In the genomic region with DNA sequence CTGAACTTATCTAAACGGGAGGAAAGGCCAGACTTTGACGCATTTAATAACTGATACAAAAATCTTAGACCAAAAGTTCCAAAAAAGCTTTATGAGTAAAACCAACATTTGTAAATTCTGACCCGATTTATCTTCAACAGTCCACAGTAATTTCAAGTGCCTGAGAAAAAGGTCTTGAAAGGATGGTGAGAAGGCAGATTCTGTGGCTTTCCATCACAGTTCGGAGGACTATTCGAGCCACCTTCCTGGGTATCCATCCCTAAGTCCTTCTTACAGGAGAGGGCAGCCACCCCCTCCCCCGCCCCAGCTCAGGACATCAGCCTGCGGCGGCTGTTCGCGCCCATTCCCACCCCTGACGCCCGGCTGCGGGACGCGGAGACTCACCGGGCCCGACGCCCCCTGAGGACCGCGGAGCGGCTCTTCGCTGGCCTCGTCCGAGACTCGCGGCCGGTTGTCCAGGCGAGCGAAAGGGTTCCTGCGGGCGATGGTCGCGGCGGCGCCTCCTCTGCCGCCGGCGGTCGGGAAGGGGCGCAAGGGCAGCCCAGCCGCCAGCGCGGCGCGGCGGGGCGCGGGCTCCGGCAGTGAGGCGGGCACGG, we compare ENCODE assay signal across 8 mouse cellular contexts. TPM values are rescaled to one million over a fixed set of nuclear protein-coding genes. Genes with fewer than 3 reads are reported as not detected.
DNase-seq lines count a peak whose midpoint lies in the region; ATAC-seq and TF ChIP-seq lines count a peak whose summit lies in the region.

No protein-coding gene starts in this region.

- H3K4me1 ChIP-seq in lung, adult 2 months (ENCODE audit: control insufficient read depth, insufficient read depth, low read length): peaks cover 5% of the 10 kb centered on the region
- peaks cover 13% of the 10 kb centered on the region for H3K4me1 ChIP-seq in embryonic facial prominence, embryonic 15.5 days
- H3K4me1 ChIP-seq in limb, embryonic 12.5 days (replicated peaks): peaks cover 19% of the 10 kb centered on the region

- TF ChIP-seq POLR2A in lung, adult 2 months (IDR thresholded peaks at IDR 0.05; ENCODE audit: borderline replicate concordance, extremely low read depth, low read depth, low read length): no peak

- H3K27me3 ChIP-seq in embryonic facial prominence, embryonic 15.5 days: no peaks in the 10 kb centered on the region
- no peaks in the 10 kb centered on the region for H3K27me3 ChIP-seq in limb, embryonic 12.5 days

- H3K4me2 ChIP-seq in embryonic facial prominence, embryonic 15.5 days (replicated peaks): peak overlapping the region; percentile 92
- H3K4me2 ChIP-seq in limb, embryonic 12.5 days: peak overlapping the region; percentile 77

- H3K27ac ChIP-seq in embryonic facial prominence, embryonic 15.5 days (replicated peaks): peak overlapping the region; percentile 58; the same call in 1 of the 2 replicates
- H3K27ac ChIP-seq in limb, embryonic 12.5 days: peak overlapping the region; percentile 82

- no peaks in the 10 kb centered on the region for H3K9me3 ChIP-seq in embryonic facial prominence, embryonic 15.5 days (replicated peaks)
- no peaks in the 10 kb centered on the region for H3K9me3 ChIP-seq in limb, embryonic 12.5 days

- DNase-seq in lung, adult 2 months: no peak
- no peak for DNase-seq in lung, postnatal 14 days
- peak; percentile 5 for DNase-seq in retina, postnatal 7 days (ENCODE audit: low read depth, low spot score)
- DNase-seq in left cerebral cortex, adult 11 months (ENCODE audit: low spot score): no peak
- no peak for DNase-seq in adrenal gland, postnatal 36 days
- no peak for DNase-seq in left cerebral cortex, postnatal 25 days (ENCODE audit: low spot score in 2 of 2)

- peak; percentile 39; the same call in 1 of the 2 replicates for ATAC-seq in embryonic facial prominence, embryonic 15.5 days (ENCODE audit: insufficient number of reproducible peaks, low FRiP score, low TSS enrichment, low read depth)
- ATAC-seq in limb, embryonic 12.5 days (ENCODE audit: insufficient number of reproducible peaks, insufficient read depth, low FRiP score, low TSS enrichment, low read depth): peak; percentile 54

- peak overlapping the region; percentile 95 for H3K9ac ChIP-seq in embryonic facial prominence, embryonic 15.5 days
- H3K9ac ChIP-seq in limb, embryonic 12.5 days (replicated peaks): peak overlapping the region; percentile 94

- H3K4me3 ChIP-seq in lung, adult 2 months (replicated peaks; ENCODE audit: extremely low read depth, low read depth, low read length): peak overlapping the region; percentile 55
- peak overlapping the region; percentile 93 for H3K4me3 ChIP-seq in embryonic facial prominence, embryonic 15.5 days (replicated peaks)
- peak overlapping the region; percentile 89 for H3K4me3 ChIP-seq in limb, embryonic 12.5 days (replicated peaks)

- WGBS in lung, adult 2 months: 2% methylated on average over 51 of the region's 51 CpGs
- WGBS in embryonic facial prominence, embryonic 15.5 days: 1% methylated on average over 50 of the region's 51 CpGs
- WGBS in limb, embryonic 12.5 days: 1% methylated on average over 48 of the region's 51 CpGs

- intact Hi-C loops in left cerebral cortex, postnatal 25 days (cut with DNase I): no loop called here

- H3K36me3 ChIP-seq in embryonic facial prominence, embryonic 15.5 days: peaks cover 23% of the 10 kb centered on the region; the same call in 1 of the 2 replicates
- peaks cover 33% of the 10 kb centered on the region for H3K36me3 ChIP-seq in limb, embryonic 12.5 days

- TF ChIP-seq CTCF in lung, adult 2 months (IDR thresholded peaks at IDR 0.05; ENCODE audit: insufficient read depth, low read length): no peak

RNA-seq across cellular contexts. Expression of a gene that starts 0.4 kb away (rescaled TPM):
- 5.5 and 6.6 TPM in 2 replicates for polyA plus RNA-seq in lung, adult 2 months (2012; rRNA removed)
- 18.2 and 19.0 TPM in 2 replicates for polyA plus RNA-seq in embryonic facial prominence, embryonic 15.5 days (2015; fragmentation: Nextera tagmentation; extraction: Ambion mirVana)
- 36.2 and 38.5 TPM in 2 replicates for polyA plus RNA-seq in limb, embryonic 12.5 days (2016; fragmentation: Nextera tagmentation; extraction: Ambion mirVana)
- total RNA-seq in adrenal gland, postnatal 36 days (2021): 1 to 10 TPM; 5.3 to 5.4 TPM
- 10 to 100 TPM; 27.4 to 28.8 TPM for total RNA-seq in left cerebral cortex, postnatal 25 days (2021)

RNA-seq across cellular contexts. Expression of a gene that starts 40.7 kb away (rescaled TPM):
- 22.3 and 29.8 TPM in 2 replicates for polyA plus RNA-seq in lung, adult 2 months (2012; rRNA removed)
- 71.1 and 75.7 TPM in 2 replicates for polyA plus RNA-seq in embryonic facial prominence, embryonic 15.5 days (2015; fragmentation: Nextera tagmentation; extraction: Ambion mirVana)
- 68.2 and 70.3 TPM in 2 replicates for polyA plus RNA-seq in limb, embryonic 12.5 days (2016; fragmentation: Nextera tagmentation; extraction: Ambion mirVana)
- total RNA-seq in adrenal gland, postnatal 36 days (2021): 10 to 100 TPM; 47.5 to 57.9 TPM
- 100 to 1,000 TPM; 104 to 111 TPM for total RNA-seq in left cerebral cortex, postnatal 25 days (2021)

RNA-seq across cellular contexts. Expression of a gene that starts 40.8 kb away (rescaled TPM):
- polyA plus RNA-seq in lung, adult 2 months (2012; rRNA removed): 144 and 200 TPM in 2 replicates
- polyA plus RNA-seq in embryonic facial prominence, embryonic 15.5 days (2015; fragmentation: Nextera tagmentation; extraction: Ambion mirVana): 125 and 135 TPM in 2 replicates
- polyA plus RNA-seq in limb, embryonic 12.5 days (2016; fragmentation: Nextera tagmentation; extraction: Ambion mirVana): 152 and 156 TPM in 2 replicates
- 100 to 1,000 TPM; 220 to 271 TPM for total RNA-seq in adrenal gland, postnatal 36 days (2021)
- 100 to 1,000 TPM; 201 to 221 TPM for total RNA-seq in left cerebral cortex, postnatal 25 days (2021)

RNA-seq across cellular contexts. Expression of a gene that starts 41.0 kb away (rescaled TPM):
- polyA plus RNA-seq in lung, adult 2 months (2012; rRNA removed): 18.4 and 43.7 TPM in 2 replicates
- 23.3 and 26.7 TPM in 2 replicates for polyA plus RNA-seq in embryonic facial prominence, embryonic 15.5 days (2015; fragmentation: Nextera tagmentation; extraction: Ambion mirVana)
- polyA plus RNA-seq in limb, embryonic 12.5 days (2016; fragmentation: Nextera tagmentation; extraction: Ambion mirVana): 38.3 and 39.8 TPM in 2 replicates
- total RNA-seq in adrenal gland, postnatal 36 days (2021): 10 to 100 TPM; 33.6 to 49.3 TPM
- total RNA-seq in left cerebral cortex, postnatal 25 days (2021): 100 to 1,000 TPM; 122 to 125 TPM

RNA-seq across cellular contexts. Expression of a gene that starts 41.4 kb away (rescaled TPM):
- polyA plus RNA-seq in lung, adult 2 months (2012; rRNA removed): 19.1 and 29.5 TPM in 2 replicates
- 96.7 and 97.1 TPM in 2 replicates for polyA plus RNA-seq in embryonic facial prominence, embryonic 15.5 days (2015; fragmentation: Nextera tagmentation; extraction: Ambion mirVana)
- 126 and 133 TPM in 2 replicates for polyA plus RNA-seq in limb, embryonic 12.5 days (2016; fragmentation: Nextera tagmentation; extraction: Ambion mirVana)
- 100 to 1,000 TPM; 107 to 120 TPM for total RNA-seq in adrenal gland, postnatal 36 days (2021)
- 10 to 100 TPM; 36.9 to 50.1 TPM for total RNA-seq in left cerebral cortex, postnatal 25 days (2021)
